9 mouse cellular contexts compared by ENCODE assay signal in the genomic region with DNA sequence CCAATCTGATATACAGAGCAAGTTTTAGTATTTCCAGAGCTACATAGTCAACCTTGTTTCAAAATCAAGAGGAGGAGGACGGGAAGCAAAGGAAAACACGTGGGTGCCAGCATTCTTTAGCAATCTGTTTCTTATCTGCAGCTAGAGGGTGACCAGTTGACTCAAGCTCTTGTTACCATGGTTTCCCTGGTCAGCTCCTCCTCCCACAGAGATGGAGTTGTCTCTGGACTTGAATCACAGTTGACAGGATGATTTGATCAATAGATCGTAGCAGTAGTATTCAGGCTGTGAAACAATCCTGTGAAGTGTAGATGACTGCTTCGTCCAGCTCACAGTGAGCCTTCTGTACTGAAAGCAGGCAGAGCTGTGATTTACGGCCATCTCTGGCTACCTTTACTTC. TPM values are rescaled to one million over a fixed set of nuclear protein-coding genes. Genes with fewer than 3 reads are reported as not detected.
DNase-seq lines count a peak whose midpoint lies in the region; ATAC-seq and TF ChIP-seq lines count a peak whose summit lies in the region.
"Had no signal": no experiment of that assay in that cellular context is flagged by ENCODE, and none has a peak within 500 bp of the region (broad histone marks: within the 10 kb centered on the region; RNA-seq: fewer than 3 reads in every experiment).

No protein-coding gene starts in this region.

- WGBS in kidney, embryonic 15.5 days, result 14% methylated on average over 5 of the region's 5 CpGs
- 25% methylated on average over 5 of the region's 5 CpGs for whole genome bisulfite sequencing in midbrain, embryonic 15.5 days

- H3K36me3 ChIP-seq in kidney, embryonic 15.5 days, result no peaks in the 10 kb centered on the region
- H3K36me3 ChIP-seq in midbrain, embryonic 15.5 days (replicated peaks), result no peaks in the 10 kb centered on the region

- TF ChIP-seq CTCF in layer of hippocampus, adult 2 months (conservative IDR thresholded peaks at IDR 0.05), result no peak

- H3K4me1 ChIP-seq in kidney, embryonic 15.5 days, result peaks cover 40% of the 10 kb centered on the region
- H3K4me1 ChIP-seq in midbrain, embryonic 15.5 days, result no peaks in the 10 kb centered on the region

- H3K4me2 ChIP-seq in kidney, embryonic 15.5 days, result no peak overlapping the region
- no peak overlapping the region for H3K4me2 ChIP-seq in midbrain, embryonic 15.5 days

- no peak overlapping the region for H3K4me3 ChIP-seq in layer of hippocampus, adult 2 months
- no peak overlapping the region for H3K4me3 ChIP-seq in kidney, embryonic 15.5 days (replicated peaks)
- no peak overlapping the region for H3K4me3 ChIP-seq in midbrain, embryonic 15.5 days

- no peak overlapping the region for H3K9ac ChIP-seq in kidney, embryonic 15.5 days
- H3K9ac ChIP-seq in midbrain, embryonic 15.5 days, result no peak overlapping the region

- no peak for ATAC-seq in kidney, embryonic 15.5 days (replicated peaks; ENCODE audit: low FRiP score)
- no peak for ATAC-seq in midbrain, embryonic 15.5 days (replicated peaks)

- H3K27me3 ChIP-seq in kidney, embryonic 15.5 days, result no peaks in the 10 kb centered on the region
- H3K27me3 ChIP-seq in midbrain, embryonic 15.5 days (replicated peaks), result no peaks in the 10 kb centered on the region

- peak overlapping the region; percentile 18; the same call in 1 of the 2 replicates for H3K27ac ChIP-seq in layer of hippocampus, adult 2 months
- peak overlapping the region; percentile 88 for H3K27ac ChIP-seq in kidney, embryonic 15.5 days
- H3K27ac ChIP-seq in midbrain, embryonic 15.5 days, result no peak overlapping the region
- H3K27ac ChIP-seq: macrophage had no signal

- no peaks in the 10 kb centered on the region for H3K9me3 ChIP-seq in kidney, embryonic 15.5 days (replicated peaks)
- no peaks in the 10 kb centered on the region for H3K9me3 ChIP-seq in midbrain, embryonic 15.5 days

- peak in 1 of 2 experiments; percentile 37 for DNase-seq in layer of hippocampus, adult 2 months (ENCODE audit: low spot score in 2 of 2)
- no peak for DNase-seq in layer of hippocampus, adult 9-10 months (ENCODE audit: low spot score)
- peak; percentile 15 for DNase-seq in adrenal gland, postnatal 25 days
- DNase-seq in lung, postnatal 25 days (ENCODE audit: low spot score), result peak; percentile 71
- DNase-seq in cerebellum, adult 18-20 months, result no peak
- DNase-seq in frontal cortex, postnatal 25 days (ENCODE audit: low spot score in 2 of 2), result no peak

RNA-seq across cellular contexts. Expression of gene Tnfsfm13, which starts 20.0 kb away (rescaled TPM):
- 1 to 10 TPM; 1.6 to 2.2 TPM for total RNA-seq in layer of hippocampus, adult 2 months (2021)
- total RNA-seq in adrenal gland, postnatal 25 days (2021), result 3.8 and 4.6 TPM in 2 replicates
- polyA plus RNA-seq in kidney, embryonic 15.5 days (2015; fragmentation: Nextera tagmentation; extraction: Ambion mirVana), result 4.5 and 7.0 TPM in 2 replicates
- 1.2 and 1.8 TPM in 2 replicates for polyA plus RNA-seq in midbrain, embryonic 15.5 days (2015; fragmentation: Nextera tagmentation; extraction: Ambion mirVana)

RNA-seq across cellular contexts. Expression of gene Tnfsf12, which starts 20.3 kb away (rescaled TPM):
- 1 to 10 TPM; 8.9 to 9.6 TPM for total RNA-seq in layer of hippocampus, adult 2 months (2021)
- 16.6 and 25.6 TPM in 2 replicates for total RNA-seq in adrenal gland, postnatal 25 days (2021)
- 9.1 and 11.1 TPM in 2 replicates for polyA plus RNA-seq in kidney, embryonic 15.5 days (2015; fragmentation: Nextera tagmentation; extraction: Ambion mirVana)
- 2.0 and 2.4 TPM in 2 replicates for polyA plus RNA-seq in midbrain, embryonic 15.5 days (2015; fragmentation: Nextera tagmentation; extraction: Ambion mirVana)

RNA-seq across cellular contexts. Expression of gene Tnfsf13, which starts 30.3 kb away (rescaled TPM):
- total RNA-seq in layer of hippocampus, adult 2 months (2021), result 1 to 10 TPM; 2.1 to 2.5 TPM
- total RNA-seq in adrenal gland, postnatal 25 days (2021), result 3.8 and 4.1 TPM in 2 replicates
- polyA plus RNA-seq in kidney, embryonic 15.5 days (2015; fragmentation: Nextera tagmentation; extraction: Ambion mirVana), result 0.45 and 0.53 TPM in 2 replicates
- 0.37 and 0.68 TPM in 2 replicates for polyA plus RNA-seq in midbrain, embryonic 15.5 days (2015; fragmentation: Nextera tagmentation; extraction: Ambion mirVana)

RNA-seq across cellular contexts. Expression of gene Senp3, which starts 34.0 kb away (rescaled TPM):
- total RNA-seq in layer of hippocampus, adult 2 months (2021), result 100 to 1,000 TPM; 108 to 132 TPM
- total RNA-seq in adrenal gland, postnatal 25 days (2021), result 91.6 and 91.8 TPM in 2 replicates
- 91.6 and 95.2 TPM in 2 replicates for polyA plus RNA-seq in kidney, embryonic 15.5 days (2015; fragmentation: Nextera tagmentation; extraction: Ambion mirVana)
- 116 and 122 TPM in 2 replicates for polyA plus RNA-seq in midbrain, embryonic 15.5 days (2015; fragmentation: Nextera tagmentation; extraction: Ambion mirVana)

RNA-seq across cellular contexts. Expression of gene Polr2a, which starts 42.5 kb away (rescaled TPM):
- total RNA-seq in layer of hippocampus, adult 2 months (2021), result 10 to 100 TPM; 64.6 to 65.4 TPM
- total RNA-seq in adrenal gland, postnatal 25 days (2021), result 98.5 and 101 TPM in 2 replicates
- polyA plus RNA-seq in kidney, embryonic 15.5 days (2015; fragmentation: Nextera tagmentation; extraction: Ambion mirVana), result 29.9 and 31.1 TPM in 2 replicates
- 15.9 and 17.4 TPM in 2 replicates for polyA plus RNA-seq in midbrain, embryonic 15.5 days (2015; fragmentation: Nextera tagmentation; extraction: Ambion mirVana)

Comparison
In these comparisons a context has a peak if more than half of its experiments do, and no peak if none do; other contexts are left out.
1. DNase-seq: peak in adrenal gland, postnatal 25 days (single experiment) and lung, postnatal 25 days (single experiment); none in layer of hippocampus, adult 9-10 months (single experiment), cerebellum, adult 18-20 months (0 of 2) and frontal cortex, postnatal 25 days (0 of 2).